Mouse (Mus musculus) heart, embryonic 12.5 days (tissue): ENCODE results near the gene Bloc1s3. TPM values are rescaled to one million over a fixed set of nuclear protein-coding genes. Genes with fewer than 3 reads are reported as not detected.

Experiments
- polyA plus RNA-seq: library from polyadenylated mRNA; unstranded; fragments of >200 nt; fragmentation: Nextera tagmentation; extraction: Ambion mirVana; gene quantifications from 2 replicates; pipeline ENCODE4 v1.2.1, GENCODE M21; 2016

Gene Bloc1s3
- polyA plus RNA-seq, 1 experiment from 2014 or later, result 2.4 TPM

Other genes with a start within 250 kb of the Bloc1s3 start
- 93.7 and 99.0 TPM in 2 replicates for gene Vasp, start 236.6 kb downstream of the Bloc1s3 start, polyA plus RNA-seq
- gene Ppm1n, start 228.3 kb downstream of the Bloc1s3 start, polyA plus RNA-seq, result not detected in 2 replicates
- gene Rtn2, start 225.7 kb downstream of the Bloc1s3 start, polyA plus RNA-seq, result 23.6 and 26.7 TPM in 2 replicates
- gene Fosb, start 198.3 kb downstream of the Bloc1s3 start, polyA plus RNA-seq, result 0.37 and 0.55 TPM in 2 replicates
- 59.2 and 66.0 TPM in 2 replicates for gene Ercc1, start 163.6 kb downstream of the Bloc1s3 start, polyA plus RNA-seq
- gene Cd3eap, start 148.9 kb downstream of the Bloc1s3 start, polyA plus RNA-seq, result 17.6 and 18.4 TPM in 2 replicates
- 17.5 and 19.4 TPM in 2 replicates for gene Ppp1r13l, start 148.6 kb downstream of the Bloc1s3 start, polyA plus RNA-seq
- 15.9 and 17.5 TPM in 2 replicates for gene Ercc2, start 126.4 kb downstream of the Bloc1s3 start, polyA plus RNA-seq
- gene Klc3, start 104.3 kb downstream of the Bloc1s3 start, polyA plus RNA-seq, result 4.2 and 4.6 TPM in 2 replicates
- 60.6 and 62.3 TPM in 2 replicates for gene Ckm, start 103.6 kb downstream of the Bloc1s3 start, polyA plus RNA-seq
- gene Mark4, start 49.5 kb downstream of the Bloc1s3 start, polyA plus RNA-seq, result 11.4 and 11.7 TPM in 2 replicates
- gene Exoc3l2, start 45.0 kb downstream of the Bloc1s3 start, polyA plus RNA-seq, result 2.9 and 3.1 TPM in 2 replicates
- gene Trappc6a, start within 50 bp of the Bloc1s3 start, polyA plus RNA-seq, result 66.4 and 74.0 TPM in 2 replicates
- gene Nkpd1, start 9.5 kb upstream of the Bloc1s3 start, polyA plus RNA-seq, result 0.08 TPM in 1 of 2 replicates, not detected in the other
- 26.2 and 26.5 TPM in 2 replicates for gene Ppp1r37, start 54.7 kb upstream of the Bloc1s3 start, polyA plus RNA-seq
- gene Zfp296, start 68.9 kb upstream of the Bloc1s3 start, polyA plus RNA-seq, result 0.32 and 0.36 TPM in 2 replicates
- gene Gemin7, start 69.2 kb upstream of the Bloc1s3 start, polyA plus RNA-seq, result 118 and 121 TPM in 2 replicates
- gene Clasrp, start 96.1 kb upstream of the Bloc1s3 start, polyA plus RNA-seq, result 37.1 and 40.6 TPM in 2 replicates
- gene Relb, start 121.1 kb upstream of the Bloc1s3 start, polyA plus RNA-seq, result 4.6 and 4.7 TPM in 2 replicates
- 99.8 and 107 TPM in 2 replicates for gene Clptm1, start 156.7 kb upstream of the Bloc1s3 start, polyA plus RNA-seq
- gene Apoc2, start 169.6 kb upstream of the Bloc1s3 start, polyA plus RNA-seq, result 1.6 and 5.4 TPM in 2 replicates
- not detected in 2 replicates for gene Gm44805, start 173.1 kb upstream of the Bloc1s3 start, polyA plus RNA-seq
- 0.41 TPM in 1 of 2 replicates, not detected in the other for gene Apoc4, start 173.1 kb upstream of the Bloc1s3 start, polyA plus RNA-seq
- 6.7 and 8.9 TPM in 2 replicates for gene Apoc1, start 184.3 kb upstream of the Bloc1s3 start, polyA plus RNA-seq
- gene Apoe, start 190.8 kb upstream of the Bloc1s3 start, polyA plus RNA-seq, result 399 and 400 TPM in 2 replicates
- gene Tomm40, start 207.1 kb upstream of the Bloc1s3 start, polyA plus RNA-seq, result 160 and 166 TPM in 2 replicates
- 99.1 and 101 TPM in 2 replicates for gene Nectin2, start 242.1 kb upstream of the Bloc1s3 start, polyA plus RNA-seq